Mouse (Mus musculus) left cerebral cortex, adult 8-10 months (tissue): ENCODE measurements around the gene 1300017J02Rik. TPM values are rescaled to one million over a fixed set of nuclear protein-coding genes. Genes with fewer than 3 reads are reported as not detected.

ENCODE experiments used
- DNase-seq, 2 experiments: peaks; one replicate each; pipeline ENCODE4 v3.0.0; 2022; ENCODE audit warnings: low spot score in 2 of 2
- total RNA-seq, 4 experiments: library from RNA; stranded (reverse); gene quantifications; 2 replicates each; pipeline ENCODE4 v1.2.4; 2022

The 1300017J02Rik gene
- total RNA-seq, 4 experiments from 2014 or later, result 1.0 to 1.2 TPM; not detected in 2

DNA sequence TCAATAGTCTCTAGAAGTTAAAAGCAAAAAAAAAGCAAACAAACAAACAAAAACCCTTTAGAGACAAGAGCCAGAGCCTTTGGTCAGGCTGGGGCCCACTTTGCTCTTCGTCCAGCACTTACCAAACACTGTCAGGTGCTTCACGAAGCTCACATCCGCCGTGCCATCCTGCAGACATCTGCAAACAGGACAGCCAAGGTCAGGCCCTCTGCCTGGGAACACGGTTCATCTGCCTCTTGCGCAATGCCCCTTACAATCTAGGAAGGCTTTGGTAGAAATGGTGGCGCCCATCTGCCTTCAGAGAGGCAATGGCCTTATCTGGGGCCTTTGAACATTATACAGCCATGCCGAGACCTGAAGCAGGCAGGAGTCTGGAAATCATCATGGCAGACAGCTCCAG lies 30.1 kb downstream of the 1300017J02Rik start:
- no peak for DNase-seq

DNA sequence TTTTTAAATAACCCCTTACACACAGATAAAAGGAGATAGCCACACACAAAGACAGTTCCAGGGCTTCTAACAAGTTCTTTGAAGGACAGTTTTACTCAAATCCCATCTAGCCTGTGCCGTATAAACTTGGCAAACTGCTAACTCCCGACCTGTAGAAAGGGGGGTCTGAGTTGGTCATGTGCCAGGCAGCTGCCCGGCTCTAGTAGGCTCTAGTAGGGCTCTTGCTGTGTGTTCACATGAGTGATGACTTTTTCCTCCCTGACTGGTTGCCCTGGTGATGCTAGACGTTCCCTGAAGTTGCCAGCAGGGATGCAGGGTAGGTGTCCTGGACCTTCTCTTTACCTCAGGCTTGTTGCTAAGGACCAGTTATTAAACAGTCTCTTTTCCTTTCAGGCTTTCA lies 33.8 kb downstream of the 1300017J02Rik start:
- no peak for DNase-seq

DNA sequence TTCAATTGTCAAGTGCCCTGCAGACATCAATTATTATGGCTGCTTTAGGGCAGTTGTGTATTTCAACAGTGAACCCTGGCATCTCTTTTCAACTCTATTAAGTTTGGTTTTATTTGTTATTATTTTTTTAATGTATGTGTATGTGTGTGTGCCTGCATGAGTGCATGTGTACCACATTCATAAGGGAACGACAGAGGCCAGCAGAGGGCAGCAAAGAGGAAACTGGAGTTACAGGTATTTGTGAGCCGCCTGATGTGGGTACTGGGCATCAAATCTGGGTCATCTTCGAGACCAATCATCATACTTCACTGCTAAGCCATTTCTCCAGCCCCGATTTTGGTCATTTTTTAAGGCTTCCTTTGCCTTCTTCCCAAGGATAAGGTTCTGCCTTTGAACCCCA lies 39.1 kb downstream of the 1300017J02Rik start:
- no peak for DNase-seq

DNA sequence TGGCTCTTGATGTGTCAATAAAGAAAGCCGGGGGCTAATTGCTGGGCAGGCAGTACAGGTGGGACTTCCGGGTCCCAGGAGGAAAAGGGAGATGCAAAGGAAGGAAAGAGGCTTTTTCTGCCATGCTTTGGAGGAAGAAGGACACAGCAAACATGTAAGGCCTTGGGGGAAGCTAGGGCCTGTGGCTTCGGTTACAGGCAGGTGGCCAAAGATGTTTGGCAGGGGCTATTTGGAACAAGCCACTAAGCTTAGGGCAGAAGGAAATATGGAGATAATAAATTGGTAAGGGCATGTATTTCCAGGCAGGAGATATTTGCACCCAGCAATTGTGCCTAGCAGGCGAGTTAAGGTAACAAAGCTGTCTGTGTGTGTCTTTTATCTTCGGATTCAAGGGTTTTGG lies 52.0 kb downstream of the 1300017J02Rik start:
- DNase-seq, result no peak

DNA sequence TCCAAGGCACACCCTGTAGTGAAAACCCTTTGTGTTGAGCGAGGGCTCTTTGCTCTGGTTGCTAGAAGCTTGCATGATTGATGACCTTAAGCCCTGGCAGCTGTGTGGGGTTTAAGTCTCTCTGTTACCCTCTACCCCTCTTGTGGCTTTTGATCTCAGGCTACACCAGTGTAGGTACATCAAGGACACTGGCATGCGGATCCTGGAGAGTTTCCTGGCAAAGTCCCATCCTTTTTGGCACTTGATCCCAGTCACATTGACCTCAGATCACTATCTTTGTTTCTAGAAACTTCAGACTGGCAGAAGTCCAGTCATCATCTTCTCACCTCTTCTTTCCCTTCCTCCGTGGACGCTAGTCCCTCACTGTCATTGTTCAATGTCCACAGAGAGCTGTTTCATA lies 56.3 kb downstream of the 1300017J02Rik start:
- DNase-seq, result no peak

DNA sequence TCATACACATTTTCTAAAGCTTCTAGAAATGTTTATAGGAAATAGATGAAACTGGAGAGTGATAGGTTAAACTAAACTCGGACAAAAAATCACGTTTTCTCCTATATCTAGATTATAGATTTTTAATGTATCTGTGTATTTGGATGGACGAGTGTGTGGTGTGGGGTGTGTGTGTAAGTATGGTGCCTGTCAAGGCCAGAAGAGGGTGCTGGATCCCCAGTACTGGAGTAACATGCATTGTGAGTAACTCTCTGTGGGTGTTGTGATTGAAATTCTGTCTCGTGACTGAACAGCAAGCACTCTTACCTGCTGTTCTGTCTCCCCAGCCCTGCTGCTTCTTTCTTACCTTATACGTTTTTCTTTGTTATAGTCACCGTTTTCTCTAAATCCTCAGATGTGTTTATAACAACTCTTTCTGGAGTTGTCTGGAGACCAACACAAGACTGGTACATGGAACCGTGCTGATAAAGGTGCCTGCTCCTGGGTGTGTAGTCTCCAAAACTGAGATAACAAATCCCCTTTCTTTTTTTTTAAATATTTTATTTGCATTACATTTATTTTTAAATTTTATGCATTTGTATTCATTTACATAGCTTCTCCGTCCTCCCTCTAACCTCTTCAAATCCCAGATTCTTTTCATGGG lies 58.2 kb downstream of the 1300017J02Rik start:
- DNase-seq, result no peak

DNA sequence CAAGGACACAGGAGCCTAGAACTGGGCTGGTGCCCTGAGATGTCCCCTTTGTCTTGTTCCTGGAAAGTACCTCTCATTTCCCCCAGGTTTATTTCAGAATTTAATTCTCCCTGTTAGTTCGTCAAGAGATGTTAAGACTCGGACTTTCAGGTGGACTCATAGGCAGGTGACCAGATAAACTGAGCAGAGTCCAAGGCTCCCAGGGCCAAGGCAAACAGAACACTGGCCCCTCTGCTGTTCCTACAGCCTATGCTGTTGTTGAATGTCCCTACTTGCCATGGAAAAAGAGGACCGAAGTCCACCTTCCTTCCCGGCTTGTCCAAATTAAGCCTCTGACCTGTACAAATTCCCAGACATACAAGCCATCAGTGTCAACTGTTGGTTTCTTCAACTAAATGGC lies 61.2 kb downstream of the 1300017J02Rik start:
- DNase-seq, result no peak

DNA sequence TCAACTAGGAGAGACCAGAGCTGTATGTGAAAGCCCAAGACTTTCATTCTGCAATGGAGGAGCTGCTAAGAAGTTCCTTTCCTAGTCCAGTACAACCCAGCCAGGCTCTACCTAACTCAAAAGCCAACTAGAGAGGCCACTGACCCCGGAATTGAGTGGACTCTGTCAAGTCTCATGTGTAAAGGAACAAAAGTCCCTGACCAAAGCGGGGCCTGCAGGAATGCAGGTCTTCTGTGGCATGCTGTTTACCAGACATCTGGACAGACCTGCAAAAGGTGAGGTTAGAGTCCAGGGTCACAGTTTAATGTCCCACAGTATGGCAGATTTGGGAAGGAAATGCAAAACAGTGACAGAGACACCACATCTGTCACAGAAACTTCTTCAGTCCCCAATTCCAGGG lies 63.7 kb downstream of the 1300017J02Rik start:
- DNase-seq, result no peak

DNA sequence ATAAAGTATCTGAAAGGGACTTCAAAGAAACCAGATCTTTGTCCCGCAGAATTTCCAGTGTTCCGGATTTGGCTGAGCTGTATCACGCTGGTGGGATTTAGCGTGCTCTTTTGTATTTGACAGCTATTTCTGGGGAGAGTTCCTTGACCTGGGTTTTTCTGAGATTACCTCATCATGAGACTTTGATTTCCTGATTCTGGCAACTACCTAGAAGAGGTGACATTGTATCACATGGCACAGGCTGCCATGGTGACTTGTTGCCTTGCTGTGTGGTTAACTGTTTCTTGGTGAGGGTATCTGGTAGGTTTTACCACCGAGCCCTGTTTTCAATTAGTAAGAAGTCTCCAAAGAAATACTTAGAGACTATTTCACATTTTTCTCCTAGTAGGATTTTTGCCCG lies 65.4 kb downstream of the 1300017J02Rik start:
- no peak for DNase-seq

DNA sequence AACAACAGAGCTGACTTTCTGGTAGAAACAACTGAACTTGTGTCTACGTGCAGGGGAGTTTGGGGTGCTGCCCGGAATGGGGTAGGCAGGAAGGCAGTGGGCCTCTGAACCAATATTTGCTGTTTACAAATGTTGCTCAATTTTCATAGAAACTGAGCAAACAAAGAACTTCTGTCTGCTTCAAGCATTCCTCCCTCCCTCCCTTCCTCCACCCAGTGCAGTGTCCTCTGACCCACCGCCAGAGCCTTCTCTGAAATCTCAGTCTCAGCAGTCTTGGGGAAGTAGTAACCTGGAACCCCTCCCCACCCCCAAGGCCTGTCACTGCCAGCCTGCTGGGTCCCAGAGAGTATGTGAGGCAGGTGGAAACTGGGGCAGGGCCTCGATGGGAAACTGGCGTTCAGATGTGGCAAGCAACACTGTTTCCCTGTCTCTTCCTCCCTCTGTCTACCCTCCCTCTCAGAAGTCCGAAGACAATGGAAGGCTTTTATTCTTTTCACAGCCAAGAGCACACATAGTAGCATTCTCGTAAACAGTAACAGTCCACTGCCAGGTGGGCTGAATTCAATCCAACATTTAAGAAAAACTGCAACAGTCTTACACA lies 70.2 kb downstream of the 1300017J02Rik start:
- DNase-seq, result no peak

DNA sequence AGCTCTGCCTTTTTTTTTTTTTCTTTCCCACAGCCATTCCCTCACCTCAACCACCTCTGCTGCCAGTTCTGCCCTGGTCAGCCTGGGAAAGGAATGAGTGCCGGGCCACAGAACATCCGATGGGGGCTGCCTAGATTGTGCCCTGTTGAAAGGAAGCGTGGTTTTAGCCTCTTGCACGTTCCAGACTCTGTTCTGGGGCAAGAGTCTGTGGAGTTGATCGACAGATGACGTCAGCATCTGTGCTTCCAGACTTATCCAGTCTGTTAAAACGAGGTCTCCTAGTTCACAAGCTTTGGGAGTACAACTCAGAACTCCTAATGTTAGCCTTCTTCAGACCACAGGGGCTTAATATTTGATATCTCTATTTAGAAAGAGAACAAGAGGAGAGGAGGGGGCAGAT lies 70.8 kb downstream of the 1300017J02Rik start:
- DNase-seq, result no peak

DNA sequence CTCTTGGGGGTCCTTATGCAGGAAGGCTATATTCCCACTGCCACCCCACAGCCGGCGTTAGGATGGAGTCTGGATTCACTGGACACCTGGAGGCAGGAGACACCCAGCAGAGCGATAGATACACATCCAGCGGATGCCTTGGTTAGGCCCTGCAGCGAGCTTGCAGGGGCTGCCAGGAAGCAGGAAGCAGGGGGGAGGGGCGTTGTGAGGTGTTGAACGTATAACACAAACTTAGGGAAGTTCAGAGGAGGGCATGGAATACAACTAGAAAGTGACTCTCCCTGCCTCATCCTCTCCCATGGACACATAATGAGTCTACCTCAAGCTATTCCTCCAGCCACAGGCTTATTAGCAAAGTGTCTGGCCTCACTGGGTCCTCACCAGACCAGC lies 71.9 kb downstream of the 1300017J02Rik start:
- DNase-seq, result no peak

DNA sequence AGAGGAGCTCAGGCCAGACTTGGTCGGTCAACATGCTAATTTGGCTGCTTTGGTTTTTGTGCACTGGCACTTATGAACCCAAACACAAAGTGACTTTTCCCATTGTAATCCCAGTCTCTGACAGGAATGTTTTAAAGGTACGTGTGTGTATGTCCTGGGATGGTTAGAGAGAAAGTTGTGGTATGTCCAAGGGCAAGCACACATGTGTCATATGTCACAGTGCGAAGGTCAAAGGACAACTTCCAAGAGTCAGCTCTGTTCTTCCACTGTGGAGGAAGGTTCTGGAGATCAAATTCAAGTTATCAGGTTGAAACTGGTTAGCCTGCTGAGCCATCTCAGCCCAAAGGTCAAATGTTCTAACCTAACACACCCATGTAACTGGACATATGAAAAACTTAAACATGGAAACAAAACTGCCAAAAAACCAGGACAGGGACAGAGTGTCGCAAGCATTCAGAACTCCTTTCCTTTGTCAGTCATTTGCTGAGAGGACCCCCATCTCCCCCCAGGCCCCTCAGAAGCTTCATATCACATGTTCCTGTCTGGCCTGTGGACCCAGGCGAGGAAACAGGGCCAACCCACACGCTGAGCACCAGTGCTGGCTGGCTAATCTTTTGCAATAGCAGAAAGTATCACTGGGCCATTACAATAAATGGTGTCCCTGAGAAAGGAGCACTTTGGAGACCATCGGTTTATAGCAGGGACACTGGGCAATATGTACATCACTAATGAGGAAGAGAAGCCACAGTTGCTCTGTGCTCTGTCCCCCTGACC lies 72.5 kb downstream of the 1300017J02Rik start:
- DNase-seq, result no peak

DNA sequence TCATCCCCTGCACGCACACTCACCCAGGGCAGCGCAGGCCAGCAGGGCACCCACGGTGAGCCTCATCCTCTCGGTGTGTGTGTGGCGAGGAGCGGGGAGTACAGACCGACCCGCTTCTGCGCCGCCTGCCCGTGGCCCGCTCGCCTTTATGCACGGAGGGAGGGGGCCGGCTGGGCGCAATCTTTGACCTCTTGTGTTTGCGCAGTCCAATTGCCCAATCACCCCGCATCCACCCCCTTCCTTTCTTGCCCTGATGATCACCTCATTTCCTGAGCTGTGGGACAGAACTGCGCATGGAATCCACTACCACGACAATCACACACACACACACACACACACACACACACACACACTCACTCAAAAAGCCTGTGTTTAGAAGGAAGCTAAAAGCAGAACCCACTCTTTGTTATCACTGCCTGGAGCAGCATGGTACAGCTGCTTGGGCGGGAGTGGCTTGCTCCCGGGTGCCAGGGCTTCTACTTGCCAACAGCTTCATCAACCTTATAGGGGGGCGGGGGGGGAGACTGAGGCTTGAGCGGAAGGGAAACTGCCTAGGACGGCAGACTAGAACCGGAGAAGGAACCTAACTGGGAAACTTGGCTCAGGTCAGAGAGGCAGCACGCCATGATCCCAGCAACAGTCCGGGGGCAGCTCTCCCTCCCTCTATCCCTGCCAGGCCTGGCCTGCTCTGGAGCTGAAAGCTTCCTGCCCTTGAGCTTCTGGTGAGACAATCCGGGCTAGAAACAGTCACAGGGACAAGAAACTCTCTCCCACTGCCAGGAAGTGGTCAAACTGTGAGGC lies 74.5 kb downstream of the 1300017J02Rik start, which contains the start of the genes Gm20425 and Trf:
Gm20425 (minus strand) TSS at position 157 of the 801 bp plus-strand sequence.
Trf (minus strand) TSS at position 294 of the 801 bp plus-strand sequence.
- DNase-seq, result peak; percentile 31 to 77

DNA sequence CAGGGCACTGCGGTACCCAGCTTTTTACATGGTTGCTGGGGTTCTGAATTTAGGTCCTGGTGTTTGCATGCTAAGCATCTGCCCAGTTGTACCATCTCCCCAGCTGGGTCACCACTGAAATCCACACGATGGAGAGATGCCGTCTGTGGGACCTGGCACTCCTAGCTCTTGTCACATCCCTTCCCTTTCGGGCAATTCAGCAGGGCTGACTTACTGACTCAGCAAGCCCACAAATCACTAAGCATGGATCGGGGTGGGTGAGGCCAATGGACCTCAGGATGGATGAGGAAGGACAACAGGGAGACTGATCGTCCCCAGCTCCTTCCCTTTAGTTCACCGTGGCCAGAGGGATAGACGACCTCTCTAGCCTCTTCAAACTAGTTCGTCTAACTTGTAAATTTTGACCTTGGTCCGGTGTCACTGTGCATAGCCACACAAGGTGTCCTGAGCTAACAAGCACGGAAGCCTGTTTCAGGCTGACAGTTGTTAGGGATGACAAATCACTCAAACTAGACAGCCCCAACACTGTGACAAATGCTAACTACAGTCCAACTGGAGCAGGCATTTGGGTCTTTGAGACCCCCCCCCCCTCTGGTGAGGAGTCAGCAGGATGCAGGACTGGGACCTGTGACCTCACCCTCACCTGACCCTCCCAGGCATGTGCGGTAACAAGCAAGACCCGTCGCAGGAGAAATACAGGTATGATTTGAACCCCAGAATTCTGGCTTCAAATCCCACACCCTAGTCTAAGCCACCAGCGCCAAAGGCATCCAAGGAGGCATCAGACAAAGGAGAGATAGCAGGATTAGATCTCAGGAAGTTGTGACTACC lies 75.6 kb downstream of the 1300017J02Rik start:
- no peak for DNase-seq

DNA sequence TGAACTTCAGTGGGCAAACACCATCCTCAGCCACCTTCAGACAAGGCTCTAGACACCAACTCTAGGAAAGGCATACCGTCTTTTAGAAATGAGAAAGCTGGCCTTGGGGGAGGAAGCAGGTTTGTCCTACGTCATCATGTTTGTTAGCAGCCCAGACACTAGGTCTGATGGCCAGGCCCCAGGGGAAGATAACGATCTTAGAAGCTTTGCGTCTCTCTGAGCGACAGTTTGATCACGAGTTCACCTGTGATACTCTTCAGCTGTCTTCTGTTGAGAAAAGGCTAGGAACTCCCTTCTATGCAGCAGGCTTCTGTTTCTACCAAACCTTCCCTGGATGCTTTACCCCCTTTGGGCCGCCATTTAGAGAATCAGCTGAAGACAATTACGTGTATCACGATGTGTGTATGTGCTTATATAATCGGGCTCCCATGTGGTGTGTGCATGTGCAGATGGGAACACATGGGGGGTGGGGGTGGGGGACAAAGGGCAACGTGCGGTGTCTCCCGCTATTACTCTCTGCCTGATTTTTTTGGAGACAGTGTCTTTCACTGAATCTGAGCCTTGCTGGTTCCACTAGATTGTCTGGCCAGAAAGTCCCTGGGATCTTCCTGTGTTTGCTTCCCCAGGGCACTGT lies 76.4 kb downstream of the 1300017J02Rik start:
- DNase-seq, result no peak

DNA sequence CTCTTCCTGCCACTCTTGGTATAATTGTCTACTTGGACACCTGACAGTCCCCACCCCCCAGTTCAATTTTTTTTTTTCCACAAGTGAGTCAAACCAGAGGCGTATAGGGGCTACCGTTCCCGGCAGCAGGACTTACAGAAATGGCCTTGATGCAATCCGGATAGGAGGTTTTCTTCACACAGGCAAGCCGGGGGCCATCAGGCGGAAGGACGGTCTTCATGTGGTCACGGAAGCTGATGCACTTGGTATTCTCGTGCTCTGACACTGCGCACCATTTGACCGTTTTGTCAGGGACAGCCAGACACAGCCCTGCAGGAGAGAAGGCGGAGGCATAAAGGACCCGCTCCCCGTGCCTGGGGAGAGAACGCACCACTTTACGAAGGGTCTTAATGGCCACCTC lies 77.1 kb downstream of the 1300017J02Rik start:
- DNase-seq, result no peak

DNA sequence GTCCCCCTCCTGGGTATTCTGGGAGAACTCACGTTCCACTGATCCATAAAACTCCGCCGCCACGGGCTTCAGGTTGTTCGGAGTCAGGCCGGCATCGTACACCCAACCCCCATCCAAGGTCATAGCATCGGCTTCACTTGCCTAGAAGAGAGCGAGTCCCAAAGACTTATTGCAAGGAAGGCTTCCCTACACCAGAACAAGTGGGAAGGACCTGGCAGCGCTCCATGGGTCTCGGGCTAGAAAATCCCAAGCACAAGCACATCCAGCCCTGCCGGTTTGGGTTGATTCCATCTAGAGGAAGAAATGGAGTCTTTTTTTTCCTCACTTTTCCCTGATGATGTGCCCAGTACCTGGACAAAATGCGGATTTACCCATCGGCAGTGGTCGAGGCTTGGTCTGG lies 78.1 kb downstream of the 1300017J02Rik start:
- DNase-seq, result no peak

DNA sequence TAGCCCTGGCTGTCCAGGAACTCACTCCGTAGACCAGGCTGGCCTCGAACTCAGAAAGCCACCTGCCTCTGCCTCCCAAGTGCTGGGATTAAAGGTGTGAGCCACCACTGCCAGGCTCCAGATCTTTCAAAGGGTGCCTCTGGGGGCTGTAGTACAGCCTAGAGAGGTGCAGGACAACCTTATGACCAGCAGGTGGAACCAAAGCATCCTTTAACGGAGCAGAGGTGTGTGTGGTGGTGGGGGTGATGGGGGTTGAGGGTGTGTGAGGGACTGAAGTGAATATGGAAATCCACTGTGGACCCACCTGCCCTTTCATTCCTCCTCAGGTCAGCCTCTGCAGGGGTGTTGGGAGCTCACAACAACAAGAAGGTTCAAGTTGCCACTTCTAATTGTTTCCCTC lies 79.4 kb downstream of the 1300017J02Rik start:
- DNase-seq, result no peak

DNA sequence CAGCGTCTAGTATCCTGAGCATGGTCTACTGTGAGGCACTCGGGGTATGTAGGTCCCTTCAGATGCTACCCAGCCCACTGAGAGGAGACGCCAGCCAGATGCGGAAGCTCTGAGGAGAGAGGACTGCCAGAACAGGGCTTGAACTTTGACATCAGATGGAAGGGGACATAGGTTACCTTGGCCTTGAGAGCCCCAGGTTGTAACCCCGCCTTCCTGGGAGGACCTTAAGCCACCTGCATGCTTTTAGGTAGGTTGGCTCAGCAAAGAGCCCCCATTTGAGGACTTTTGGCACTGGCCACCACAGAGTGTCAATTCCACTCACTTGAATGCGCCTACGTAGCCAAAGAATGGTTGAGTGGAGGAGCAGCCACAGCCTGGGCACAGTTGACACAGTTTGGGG lies 80.2 kb downstream of the 1300017J02Rik start:
- DNase-seq, result no peak
